Mouse (Mus musculus) thymus, adult 2 months (tissue): Measurements from ENCODE around the gene Ino80e. TPM values are rescaled to one million over a fixed set of nuclear protein-coding genes. Genes with fewer than 3 reads are reported as not detected.
A peak's percentile ranks its signal among the peaks of the same experiment; 100 is the strongest.

Experiments used
- DNase-seq: peaks from one replicate; pipeline ENCODE4 v3.0.0; 2021
- H3K27ac ChIP-seq: fragments of 200-500 bp; 2 replicates; pipeline ENCODE4 v1.5.1; 2012; ENCODE audit warnings: low read length, control low read depth; ENCODE audit not compliant: control insufficient read depth, insufficient read depth
- H3K27me3 ChIP-seq: fragments of 200-500 bp; 2 replicates; pipeline ENCODE4 v1.6.1; 2012; ENCODE audit warnings: mild to moderate bottlenecking, low read length, moderate library complexity, mixed read lengths; ENCODE audit not compliant: control insufficient read depth, insufficient read depth
- H3K36me3 ChIP-seq: fragments of 200-500 bp; 2 replicates; pipeline ENCODE4 v1.6.1; 2012; ENCODE audit warnings: mild to moderate bottlenecking, low read length, moderate library complexity; ENCODE audit not compliant: control insufficient read depth, insufficient read depth
- H3K4me1 ChIP-seq: fragments of 200-500 bp; replicated peaks from 2 replicates; pipeline ENCODE4 v1.6.1; 2012; ENCODE audit warnings: low read length; ENCODE audit not compliant: control insufficient read depth, insufficient read depth
- H3K4me3 ChIP-seq: fragments of 200-500 bp; 2 replicates; pipeline ENCODE4 v1.5.1; 2012; ENCODE audit warnings: mild to moderate bottlenecking, low read length, control low read depth, moderate library complexity; ENCODE audit not compliant: control insufficient read depth, insufficient read depth
- CTCF ChIP-seq: fragments of 200-500 bp; IDR thresholded peaks from 2 replicates; pipeline ENCODE4 v1.5.1; 2012; ENCODE audit warnings: mild to moderate bottlenecking, control low read depth, low read length, moderate library complexity, borderline replicate concordance; ENCODE audit not compliant: control insufficient read depth, poor library complexity, insufficient read depth; ENCODE audit errors: extremely low read depth
- POLR2A ChIP-seq: fragments of 200-500 bp; IDR thresholded peaks from 2 replicates; pipeline ENCODE4 v1.6.1; 2012; ENCODE audit warnings: mild to moderate bottlenecking, low read length, control low read depth, moderate library complexity; ENCODE audit not compliant: control insufficient read depth, poor library complexity, insufficient read depth; ENCODE audit errors: extremely low read depth
- WGBS: fragments of 180-500 bp; shearing (Covaris S2); methylation state at CpG from one replicate; pipeline ENCODE4 v1.1.7; 2018; 5-methylcytosine and 5-hydroxymethylcytosine counted together
- polyA plus RNA-seq: library from polyadenylated mRNA; depleted of rRNA; stranded (reverse); fragments of >200 nt; gene quantifications from 2 replicates; pipeline ENCODE4 v1.2.3, GENCODE M21; 2012

Gene Ino80e
- polyA plus RNA-seq, 1 experiment, result 122 TPM

DNA sequence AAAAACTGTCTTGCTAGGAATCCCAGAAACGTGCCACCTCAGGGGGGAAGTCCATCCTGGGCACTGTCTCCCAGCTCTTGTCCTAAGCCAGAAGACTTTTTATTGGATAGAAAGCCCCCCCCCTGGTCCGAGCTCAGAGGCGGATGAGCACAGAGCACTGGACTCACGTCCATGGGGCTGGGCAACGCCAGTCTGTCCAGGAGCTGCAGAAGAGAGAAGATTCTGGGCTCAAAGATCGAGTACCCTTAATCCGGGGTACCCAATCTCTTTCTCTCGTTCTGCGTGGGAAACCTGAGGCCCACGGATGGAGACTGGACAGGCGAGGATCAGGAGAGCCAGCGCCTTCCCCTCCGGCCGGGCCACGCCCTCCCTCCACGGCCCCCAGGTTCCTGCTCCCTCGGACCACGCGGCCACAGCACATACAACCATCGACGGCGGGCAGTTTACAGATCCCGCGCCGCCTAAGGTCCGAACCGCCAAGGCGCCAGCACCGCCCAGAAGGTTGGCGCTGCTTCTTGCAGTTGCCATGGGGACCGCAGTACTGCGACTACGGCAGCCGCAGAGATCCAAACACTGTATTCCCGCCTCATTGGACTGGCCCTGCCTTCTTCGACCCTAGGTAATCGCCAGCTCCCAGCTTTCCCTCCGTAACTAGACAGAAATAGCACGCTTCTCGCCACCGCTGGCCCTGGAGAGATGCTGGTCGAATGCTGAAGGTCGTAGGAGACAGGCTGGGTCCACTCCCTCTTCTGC lies 53.3 kb downstream of the Ino80e start:
- Histone ChIP-seq H3K27me3 (no peaks in the 10 kb centered on the region), H3K4me1 (peaks cover 10% of the 10 kb centered on the region), H3K36me3 (no peaks in the 10 kb centered on the region), H3K27ac (no peak overlapping the region), H3K4me3 (peak overlapping the region; percentile 53)
- peak; percentile 61 for DNase-seq
- TF ChIP-seq CTCF (no peak), POLR2A (no peak)
- 2% methylated on average over 43 of the region's 43 CpGs for WGBS

DNA sequence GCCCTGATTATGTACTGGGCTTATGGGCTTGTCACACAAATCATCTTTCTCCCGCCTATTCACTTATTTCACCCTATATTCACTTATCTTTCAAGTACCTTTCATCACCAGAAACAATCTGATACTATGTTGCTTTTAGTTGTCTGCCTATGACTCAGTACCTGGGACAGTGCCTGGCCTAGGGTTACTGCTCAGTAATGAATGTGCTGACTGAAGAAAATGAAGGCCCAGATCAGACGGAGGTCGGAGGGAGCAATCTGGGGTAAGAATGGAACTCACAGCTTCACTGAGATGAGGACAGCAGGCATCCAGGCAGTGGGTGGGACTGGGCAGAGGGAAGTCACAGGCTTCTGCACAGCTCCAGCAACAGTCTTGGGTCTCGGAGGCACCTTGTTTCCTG lies 54.8 kb downstream of the Ino80e start:
- no peak overlapping the region for H3K4me3 ChIP-seq
- no peak overlapping the region for H3K27ac ChIP-seq
- H3K36me3 ChIP-seq, result no peaks in the 10 kb centered on the region
- 90% methylated on average over 4 of the region's 4 CpGs for WGBS
- H3K27me3 ChIP-seq, result no peaks in the 10 kb centered on the region
- peaks cover 9% of the 10 kb centered on the region for H3K4me1 ChIP-seq
- TF ChIP-seq POLR2A (no peak), CTCF (no peak)
- no peak for DNase-seq

DNA sequence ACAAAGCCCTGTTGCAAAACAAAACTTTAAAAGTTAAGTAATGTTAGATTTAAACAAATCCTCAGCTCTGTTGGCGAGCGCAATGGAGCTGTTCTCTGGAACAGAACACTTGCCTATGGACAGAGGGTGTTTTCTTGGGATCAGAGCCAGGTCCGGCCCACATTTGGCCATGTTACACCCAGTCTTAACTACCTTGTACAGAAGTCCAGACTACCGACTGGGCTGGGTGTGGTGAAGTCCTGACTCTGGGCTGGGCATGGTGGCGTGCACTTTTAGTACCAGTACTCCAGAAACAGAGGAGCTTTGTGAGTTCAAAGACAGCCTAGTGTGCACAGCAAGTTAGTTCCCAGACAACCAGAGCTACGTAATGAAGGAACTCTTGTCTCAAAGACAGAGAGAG lies 55.2 kb downstream of the Ino80e start:
- WGBS, result 94% methylated on average over 6 of the region's 6 CpGs
- H3K4me3 ChIP-seq, result no peak overlapping the region
- no peaks in the 10 kb centered on the region for H3K36me3 ChIP-seq
- no peak for DNase-seq
- H3K27ac ChIP-seq, result no peak overlapping the region
- no peak for TF ChIP-seq POLR2A
- TF ChIP-seq CTCF, result no peak
- peaks cover 9% of the 10 kb centered on the region for H3K4me1 ChIP-seq
- H3K27me3 ChIP-seq, result no peaks in the 10 kb centered on the region

DNA sequence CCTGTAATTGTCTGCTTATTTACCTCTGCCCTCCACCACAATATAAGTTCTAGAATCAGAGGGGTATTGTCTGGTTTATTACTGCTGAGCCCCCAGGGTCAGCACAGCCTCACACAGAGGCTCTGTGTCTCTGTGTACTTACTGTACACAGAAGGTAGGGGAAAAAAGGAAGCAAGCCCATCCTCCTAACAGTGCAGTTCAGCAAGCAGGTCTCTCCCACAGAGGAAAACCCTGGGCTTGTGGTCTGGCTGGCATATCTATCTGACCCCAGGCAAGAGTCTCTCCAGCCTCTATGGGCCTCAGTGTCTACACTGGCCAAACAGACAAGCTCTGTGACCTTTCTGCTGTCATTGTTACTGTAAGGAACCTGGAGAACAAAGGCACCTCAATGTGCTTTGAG lies 58.4 kb downstream of the Ino80e start:
- H3K4me3 ChIP-seq, result no peak overlapping the region
- no peak overlapping the region for H3K27ac ChIP-seq
- no peaks in the 10 kb centered on the region for H3K36me3 ChIP-seq
- no peak for TF ChIP-seq CTCF
- TF ChIP-seq POLR2A, result no peak
- DNase-seq, result no peak
- no peaks in the 10 kb centered on the region for H3K27me3 ChIP-seq
- H3K4me1 ChIP-seq, result peaks cover 7% of the 10 kb centered on the region

DNA sequence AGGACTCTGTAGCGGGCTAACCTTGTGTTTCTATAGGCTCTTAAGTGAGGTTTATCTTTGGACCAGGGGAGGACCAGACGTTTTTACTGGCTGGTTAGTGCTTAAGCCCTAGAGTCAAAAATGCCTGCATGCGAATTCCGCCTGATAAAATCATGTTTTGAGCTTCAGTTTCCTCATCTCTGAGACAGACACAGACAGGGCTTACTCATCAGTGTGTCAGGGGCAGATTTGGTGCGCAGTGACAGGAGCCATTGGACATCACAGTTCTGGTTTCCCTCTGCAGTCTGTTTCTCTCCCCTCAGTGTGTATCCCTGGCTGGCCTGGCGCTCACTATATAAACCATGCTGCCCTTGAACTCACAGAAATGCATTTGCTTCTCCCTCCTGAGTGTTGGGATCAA lies 59.0 kb downstream of the Ino80e start:
- no peak for DNase-seq
- H3K4me1 ChIP-seq, result peaks cover 6% of the 10 kb centered on the region
- TF ChIP-seq POLR2A (no peak), CTCF (no peak)
- no peak overlapping the region for H3K4me3 ChIP-seq
- no peaks in the 10 kb centered on the region for H3K27me3 ChIP-seq
- H3K27ac ChIP-seq, result no peak overlapping the region
- H3K36me3 ChIP-seq, result no peaks in the 10 kb centered on the region
- 90% methylated on average over 6 of the region's 6 CpGs for WGBS

DNA sequence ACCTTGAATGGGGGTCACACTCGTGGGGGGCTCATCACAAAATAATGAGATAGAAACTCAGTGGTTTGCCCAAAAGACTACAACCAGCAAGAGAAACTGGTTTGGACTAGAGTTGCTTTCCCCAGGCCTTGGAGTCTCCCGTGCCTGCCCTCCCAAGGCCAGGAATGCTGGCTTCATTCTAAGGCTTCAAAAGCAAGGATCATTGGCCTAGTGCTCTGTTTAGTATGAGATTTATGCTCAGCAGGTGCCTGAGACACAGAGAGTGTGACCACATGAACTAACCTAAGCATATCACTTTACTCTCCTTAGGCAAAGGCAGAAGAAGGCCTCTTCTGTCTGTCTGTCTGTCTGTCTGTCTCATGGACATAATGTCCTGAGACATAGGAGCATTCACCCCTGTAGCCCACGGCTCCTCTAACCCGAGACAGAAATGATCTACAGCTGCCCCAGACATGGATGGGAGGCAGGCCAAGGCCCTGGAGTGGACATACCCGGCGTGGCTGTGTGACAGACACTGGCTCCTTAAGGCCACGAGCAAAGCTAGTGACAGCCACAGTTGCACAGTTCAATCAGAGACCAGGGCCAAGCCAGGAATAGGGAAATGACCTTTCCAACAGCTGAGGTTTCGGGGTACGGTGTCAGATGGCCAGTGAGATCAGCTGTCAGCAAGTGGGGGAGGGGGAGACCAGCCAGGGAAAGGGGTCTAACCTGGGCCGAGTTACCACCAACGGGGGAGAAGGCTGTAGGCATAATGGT lies 59.9 kb downstream of the Ino80e start:
- TF ChIP-seq CTCF, result no peak
- TF ChIP-seq POLR2A, result no peak
- DNase-seq, result no peak
- no peaks in the 10 kb centered on the region for H3K27me3 ChIP-seq
- no peaks in the 10 kb centered on the region for H3K36me3 ChIP-seq
- 97% methylated on average over 11 of the region's 11 CpGs for WGBS
- no peak overlapping the region for H3K27ac ChIP-seq
- peaks cover 14% of the 10 kb centered on the region for H3K4me1 ChIP-seq
- no peak overlapping the region for H3K4me3 ChIP-seq
